Mouse (Mus musculus) embryonic facial prominence, embryonic 14.5 days (tissue): ENCODE results near the gene Utp20. TPM values are rescaled to one million over a fixed set of nuclear protein-coding genes. Genes with fewer than 3 reads are reported as not detected.
A peak's percentile ranks its signal among the peaks of the same experiment; 100 is the strongest.

Experiments
- ATAC-seq: fragments of 200-750 bp; cut with Nextera tagmentation; 2 replicates; pipeline ENCODE4 v1.8.0; 2017; ENCODE audit warnings: low read depth, moderate number of reproducible peaks, moderate TSS enrichment
- DNase-seq: peaks from one replicate; pipeline ENCODE4 v3.0.0-alpha.2; 2015; ENCODE audit warnings: low spot score
- H3K27ac ChIP-seq: fragments of 300-500 bp; sonication (generic); replicated peaks from 2 replicates; pipeline ENCODE4 v1.5.1; 2014; ENCODE audit warnings: low read depth, mild to moderate bottlenecking, low read length, moderate library complexity
- H3K27me3 ChIP-seq: fragments of 300-500 bp; sonication (generic); replicated peaks from 2 replicates; pipeline ENCODE4 v1.6.1; 2014; ENCODE audit warnings: low read length; ENCODE audit not compliant: control insufficient read depth, insufficient read depth
- H3K36me3 ChIP-seq: fragments of 300-500 bp; sonication (generic); 2 replicates; pipeline ENCODE4 v1.6.1; 2014; ENCODE audit warnings: low read length, mixed read lengths; ENCODE audit not compliant: control insufficient read depth, insufficient read depth
- H3K4me1 ChIP-seq: fragments of 300-500 bp; sonication (generic); 2 replicates; pipeline ENCODE4 v1.6.1; 2014; ENCODE audit warnings: antibody characterized with exemption, low read length; ENCODE audit not compliant: control insufficient read depth, insufficient read depth
- H3K4me2 ChIP-seq: fragments of 300-500 bp; sonication (generic); 2 replicates; pipeline ENCODE4 v1.6.1; 2014; ENCODE audit warnings: low read depth, mild to moderate bottlenecking, low read length, moderate library complexity, mixed read lengths
- H3K4me3 ChIP-seq: fragments of 300-500 bp; sonication (generic); 2 replicates; pipeline ENCODE4 v1.5.1; 2014; ENCODE audit warnings: low read depth, mild to moderate bottlenecking, low read length
- H3K9ac ChIP-seq: fragments of 300-500 bp; sonication (generic); 2 replicates; pipeline ENCODE4 v1.6.1; 2014; ENCODE audit warnings: low read depth, mild to moderate bottlenecking, low read length, moderate library complexity, mixed read lengths
- H3K9me3 ChIP-seq: fragments of 300-500 bp; sonication (generic); 2 replicates; pipeline ENCODE4 v1.6.1; 2016; ENCODE audit warnings: low read length; ENCODE audit not compliant: control insufficient read depth
- WGBS: fragments of 180-500 bp; shearing (Covaris S2); extraction: QIAGEN DNeasy Blood & Tissue Kit; methylation state at CpG from one replicate; pipeline ENCODE4 v1.1.7; 2014; 5-methylcytosine and 5-hydroxymethylcytosine counted together
- polyA plus RNA-seq: library from polyadenylated mRNA; unstranded; fragments of >200 nt; fragmentation: Nextera tagmentation; extraction: Ambion mirVana; gene quantifications from 2 replicates; pipeline ENCODE4 v1.2.1, GENCODE M21; 2014

Utp20 gene
- polyA plus RNA-seq, result 17.5 and 19.5 TPM in 2 replicates

- Histone ChIP-seq H3K36me3 (peaks cover 25% of the 10 kb centered on the region), H3K4me1 (peaks cover 3% of the 10 kb centered on the region; the same call in 1 of the 2 replicates), H3K9ac (peak within 1 kb of the TSS; percentile 75), H3K4me2 (peak within 1 kb of the TSS; percentile 64), H3K27me3 (no peaks in the 10 kb centered on the region), H3K27ac (no peak within 1 kb of the TSS), H3K9me3 (no peaks in the 10 kb centered on the region), H3K4me3 (peak within 1 kb of the TSS; percentile 83)
- under 1% methylated on average over 44 of the region's 44 CpGs for WGBS
- ATAC-seq, result peak; percentile 99
- DNase-seq, result peak; percentile 95
Measured at GRCm38 (mm10) chr10:88826188-88826946, at the start of gene Utp20. Gene Utp20 (minus strand): TSS chr10:88826804.

- H3K36me3 ChIP-seq, result no peaks in the 10 kb centered on the region
- ATAC-seq (no peak), DNase-seq (no peak)
- 64% methylated on average over 5 of the region's 5 CpGs for WGBS
- H3K4me1 ChIP-seq, result no peaks in the 10 kb centered on the region
- no peak overlapping the region for H3K9ac ChIP-seq
- H3K27me3 ChIP-seq, result no peaks in the 10 kb centered on the region
- no peak overlapping the region for H3K4me2 ChIP-seq
- H3K4me3 ChIP-seq, result no peak overlapping the region
- no peak overlapping the region for H3K27ac ChIP-seq
- H3K9me3 ChIP-seq, result no peaks in the 10 kb centered on the region
Measured at GRCm38 (mm10) chr10:88874870-88875269, 48.3 kb upstream of the Utp20 start.

GRCm38 (mm10) chr10:88866017-88866416 lies 39.4 kb upstream of the Utp20 start:
- ATAC-seq (no peak), DNase-seq (no peak)
- Histone ChIP-seq H3K36me3 (no peaks in the 10 kb centered on the region), H3K9ac (no peak overlapping the region), H3K4me3 (no peak overlapping the region), H3K27ac (no peak overlapping the region), H3K4me2 (no peak overlapping the region), H3K9me3 (no peaks in the 10 kb centered on the region), H3K4me1 (no peaks in the 10 kb centered on the region), H3K27me3 (no peaks in the 10 kb centered on the region)
- WGBS, result 68% methylated on average over 2 of the region's 2 CpGs

DNA sequence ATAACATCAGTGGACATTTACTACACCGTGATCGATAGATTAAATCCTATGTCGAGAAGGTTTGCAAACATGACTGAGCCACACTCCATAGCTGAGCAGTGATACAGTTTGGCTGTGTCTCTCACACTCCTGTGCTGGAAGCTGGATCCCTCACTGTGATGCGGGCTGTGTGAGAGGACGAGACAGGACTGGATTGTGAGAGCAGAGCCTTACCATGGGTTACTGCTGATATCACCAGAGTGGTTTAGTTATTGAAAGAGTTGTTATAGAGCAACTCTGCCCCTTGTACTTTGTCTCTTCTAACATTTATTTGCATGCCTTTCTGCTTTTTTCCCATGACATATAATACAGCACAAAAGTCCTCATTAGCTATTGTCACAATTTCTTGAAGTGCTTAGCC lies 35.7 kb upstream of the Utp20 start:
- ATAC-seq, result no peak
- no peaks in the 10 kb centered on the region for H3K9me3 ChIP-seq
- H3K27ac ChIP-seq, result no peak overlapping the region
- no peaks in the 10 kb centered on the region for H3K36me3 ChIP-seq
- H3K4me3 ChIP-seq, result no peak overlapping the region
- H3K4me1 ChIP-seq, result no peaks in the 10 kb centered on the region
- 96% methylated on average over 5 of the region's 5 CpGs for WGBS
- no peak overlapping the region for H3K4me2 ChIP-seq
- no peak for DNase-seq
- no peaks in the 10 kb centered on the region for H3K27me3 ChIP-seq
- no peak overlapping the region for H3K9ac ChIP-seq

DNA sequence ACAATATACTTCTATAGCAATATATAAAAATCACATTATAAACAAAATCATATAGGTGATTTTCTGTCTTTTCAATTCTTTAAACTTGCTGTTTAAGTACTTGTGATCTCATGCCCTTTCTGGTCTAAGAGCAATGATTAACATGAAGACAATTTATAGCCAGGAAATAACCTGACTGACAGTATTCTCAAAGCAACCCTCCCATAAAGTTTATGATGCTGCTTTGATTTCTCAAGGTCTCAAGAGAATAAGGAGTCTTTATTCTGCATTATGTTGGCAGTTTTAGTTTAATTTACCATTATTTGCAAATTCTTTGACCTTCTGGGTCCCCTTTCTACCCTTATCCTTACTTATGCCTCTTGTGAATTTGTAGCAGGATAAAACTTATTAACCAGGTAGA lies 34.8 kb upstream of the Utp20 start:
- ATAC-seq (no peak), DNase-seq (no peak)
- Histone ChIP-seq H3K9me3 (no peaks in the 10 kb centered on the region), H3K4me1 (no peaks in the 10 kb centered on the region), H3K9ac (no peak overlapping the region), H3K27me3 (no peaks in the 10 kb centered on the region), H3K4me2 (no peak overlapping the region), H3K4me3 (no peak overlapping the region), H3K36me3 (no peaks in the 10 kb centered on the region), H3K27ac (no peak overlapping the region)

- DNase-seq (no peak), ATAC-seq (no peak)
- Histone ChIP-seq H3K4me1 (no peaks in the 10 kb centered on the region), H3K4me2 (no peak overlapping the region), H3K27ac (no peak overlapping the region), H3K4me3 (no peak overlapping the region), H3K9ac (no peak overlapping the region), H3K27me3 (no peaks in the 10 kb centered on the region), H3K9me3 (no peaks in the 10 kb centered on the region), H3K36me3 (no peaks in the 10 kb centered on the region)
- 66% methylated on average over 3 of the region's 3 CpGs for WGBS
Measured at GRCm38 (mm10) chr10:88860911-88861310, 34.3 kb upstream of the Utp20 start.

DNA sequence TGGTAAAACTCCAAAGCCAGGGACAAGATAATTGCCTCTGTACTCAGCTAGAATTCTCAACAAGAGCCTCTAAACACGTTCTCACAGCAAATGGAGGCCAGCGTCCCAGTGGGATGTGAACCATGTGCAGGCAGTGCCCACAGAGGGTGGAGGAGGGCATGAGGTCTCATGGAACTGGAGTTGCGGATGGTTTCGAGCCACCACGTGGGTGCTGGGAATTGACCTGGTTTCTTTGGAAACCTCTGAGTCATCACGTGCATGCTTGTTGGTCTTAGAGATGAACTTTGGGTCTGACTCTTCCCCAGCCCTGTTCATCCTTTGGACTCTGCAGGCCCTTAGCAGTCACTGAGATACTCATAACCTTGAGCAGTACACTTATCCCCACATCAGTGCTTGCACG lies 26.7 kb upstream of the Utp20 start:
- Histone ChIP-seq H3K36me3 (no peaks in the 10 kb centered on the region), H3K9me3 (no peaks in the 10 kb centered on the region), H3K4me1 (no peaks in the 10 kb centered on the region), H3K4me3 (no peak overlapping the region), H3K9ac (no peak overlapping the region), H3K27ac (no peak overlapping the region), H3K27me3 (no peaks in the 10 kb centered on the region), H3K4me2 (no peak overlapping the region)
- no peak for ATAC-seq
- DNase-seq, result no peak
- 83% methylated on average over 7 of the region's 7 CpGs for WGBS

DNA sequence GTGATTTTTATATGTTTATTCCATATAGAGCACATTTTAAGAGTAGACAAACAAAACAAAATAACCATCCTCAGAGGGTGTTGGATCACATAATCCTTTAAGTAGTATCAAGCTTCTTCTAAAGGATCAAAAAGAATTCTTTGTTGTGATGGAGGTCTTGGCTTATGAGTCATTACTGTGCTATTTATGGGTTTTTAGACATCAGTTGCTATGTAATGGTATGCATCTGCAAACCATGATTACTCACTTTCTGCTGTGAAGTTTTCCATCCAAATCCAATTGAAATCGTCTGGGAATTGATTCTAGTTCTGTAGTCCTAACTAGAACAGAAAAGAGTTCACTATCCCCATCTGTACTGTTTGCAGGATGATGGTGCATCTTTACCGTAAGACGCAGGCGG lies 23.4 kb upstream of the Utp20 start:
- 82% methylated on average over 4 of the region's 4 CpGs for WGBS
- DNase-seq, result peak; percentile 1

DNA sequence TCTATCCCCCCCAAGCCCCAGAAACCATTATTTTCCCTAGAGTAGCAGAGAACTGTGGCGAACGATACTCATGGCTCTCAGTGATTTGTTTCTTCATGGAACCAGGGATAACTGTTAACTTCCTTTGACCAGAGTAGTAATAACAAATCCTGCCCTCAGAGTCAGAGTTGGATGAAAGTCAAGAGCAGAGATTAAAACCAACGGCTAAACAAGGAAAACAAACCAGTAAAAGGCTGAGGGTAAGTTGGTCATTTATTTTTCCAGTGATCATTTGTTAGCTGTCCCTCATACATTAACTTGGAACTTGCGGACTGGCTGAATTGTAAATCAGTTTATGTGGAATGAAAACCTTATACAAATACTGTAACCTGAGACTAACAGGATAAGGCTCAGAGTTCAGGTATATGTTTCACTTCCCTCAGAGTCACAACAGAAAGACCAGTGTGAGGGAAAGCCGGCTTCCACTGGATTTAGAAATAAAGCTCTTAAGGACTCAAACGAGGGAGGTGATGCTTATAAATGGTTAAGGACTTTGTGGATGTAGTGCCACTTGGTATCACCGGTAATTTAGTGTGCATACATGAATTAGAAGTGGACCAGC lies 22.4 kb upstream of the Utp20 start:
- H3K36me3 ChIP-seq, result no peaks in the 10 kb centered on the region
- H3K27me3 ChIP-seq, result no peaks in the 10 kb centered on the region
- ATAC-seq (no peak), DNase-seq (peak; percentile 2)
- H3K4me3 ChIP-seq, result no peak overlapping the region
- 53% methylated on average over 7 of the region's 7 CpGs for WGBS
- no peaks in the 10 kb centered on the region for H3K9me3 ChIP-seq
- no peaks in the 10 kb centered on the region for H3K4me1 ChIP-seq
- H3K9ac ChIP-seq, result no peak overlapping the region
- no peak overlapping the region for H3K4me2 ChIP-seq
- H3K27ac ChIP-seq, result no peak overlapping the region

More for the DNA sequence above, 23.4 kb upstream of the Utp20 start:
- H3K27ac ChIP-seq, result no peak overlapping the region
- H3K9me3 ChIP-seq, result no peaks in the 10 kb centered on the region
- H3K4me3 ChIP-seq, result no peak overlapping the region
- no peaks in the 10 kb centered on the region for H3K4me1 ChIP-seq
- no peak overlapping the region for H3K9ac ChIP-seq
- ATAC-seq, result no peak
- no peaks in the 10 kb centered on the region for H3K27me3 ChIP-seq
- H3K36me3 ChIP-seq, result no peaks in the 10 kb centered on the region
- no peak overlapping the region for H3K4me2 ChIP-seq
